Comparison of ENCODE assay signal across 8 mouse cellular contexts in genomic region chr4:149725661-149726350, GRCm38 (mm10). TPM values are rescaled to one million over a fixed set of nuclear protein-coding genes. Genes with fewer than 3 reads are reported as not detected.
DNase-seq lines count a peak whose midpoint lies in the region; ATAC-seq and TF ChIP-seq lines count a peak whose summit lies in the region.

No protein-coding gene starts in this region.

- TF ChIP-seq POLR2A in ES-Bruce4 (IDR thresholded peaks at IDR 0.05; ENCODE audit: insufficient read depth, low read length), result no peak

- H3K36me3 ChIP-seq in ES-Bruce4 (ENCODE audit: control insufficient read depth, insufficient read depth, low read length, poor library complexity, severe bottlenecking), result peaks cover 3% of the 10 kb centered on the region
- H3K36me3 ChIP-seq in forebrain, postnatal 0 days (ENCODE audit: insufficient read depth), result peaks cover 62% of the 10 kb centered on the region
- peaks cover 3% of the 10 kb centered on the region for H3K36me3 ChIP-seq in liver, embryonic 14.5 days (replicated peaks; ENCODE audit: control insufficient read depth, insufficient read depth, low read depth)

- TF ChIP-seq EP300 in ES-Bruce4 (IDR thresholded peaks at IDR 0.05; ENCODE audit: insufficient read depth, low read depth, low read length), result 0 out of 2 replicates have a peak, but pooled peaks have one; percentile 18
- TF ChIP-seq EP300 in liver, embryonic 14.5 days (IDR thresholded peaks at IDR 0.05; ENCODE audit: low read depth), result no peak

- 0 out of 2 replicates have a peak, but pooled peaks have one; percentile 15 for ATAC-seq in cerebellum, adult (ENCODE audit: insufficient number of reproducible peaks, low FRiP score, low TSS enrichment)
- ATAC-seq in forebrain, postnatal 0 days, result peak; percentile 50
- ATAC-seq in liver, embryonic 14.5 days (ENCODE audit: insufficient read depth), result 0 out of 2 replicates have a peak, but pooled peaks have one; percentile 31

- no peak overlapping the region for H3K4me2 ChIP-seq in forebrain, postnatal 0 days (ENCODE audit: low read depth)
- H3K4me2 ChIP-seq in liver, embryonic 14.5 days (ENCODE audit: low read depth), result no peak overlapping the region

- no peaks in the 10 kb centered on the region for H3K4me1 ChIP-seq in ES-Bruce4 (ENCODE audit: control insufficient read depth, insufficient read depth, low read length)
- H3K4me1 ChIP-seq in forebrain, postnatal 0 days (ENCODE audit: insufficient read depth), result 0 out of 2 replicates have a peak, but pooled peaks cover 2% of the 10 kb centered on the region
- no peaks in the 10 kb centered on the region for H3K4me1 ChIP-seq in liver, embryonic 14.5 days (replicated peaks; ENCODE audit: control insufficient read depth in 2 of 2, insufficient read depth in 2 of 2, low read length in 1 of 2)

- no peaks in the 10 kb centered on the region for H3K27me3 ChIP-seq in ES-Bruce4 (ENCODE audit: control insufficient read depth, insufficient read depth, low read length, poor library complexity, severe bottlenecking)
- no peaks in the 10 kb centered on the region for H3K27me3 ChIP-seq in forebrain, postnatal 0 days (ENCODE audit: insufficient read depth, low read length)
- no peaks in the 10 kb centered on the region for H3K27me3 ChIP-seq in liver, embryonic 14.5 days (ENCODE audit: control insufficient read depth, insufficient read depth, low read length)

- 69% methylated on average over 15 of the region's 15 CpGs for whole genome bisulfite sequencing in forebrain, postnatal 0 days
- WGBS in liver, embryonic 14.5 days (ENCODE audit: insufficient replicate concordance), result 40% methylated on average over 15 of the region's 15 CpGs

- no peak overlapping the region for H3K4me3 ChIP-seq in ES-Bruce4 (ENCODE audit: low read depth, low read length)
- no peak overlapping the region for H3K4me3 ChIP-seq in forebrain, postnatal 0 days (ENCODE audit: low read depth, low read length)
- H3K4me3 ChIP-seq in liver, embryonic 14.5 days (ENCODE audit: insufficient read depth in 1 of 2, low read depth in 2 of 2, low read length in 2 of 2), result no peak overlapping the region

- peak; percentile 92 for TF ChIP-seq CTCF in ES-Bruce4 (IDR thresholded peaks at IDR 0.05; ENCODE audit: low read depth, low read length)
- peak; percentile 69 for TF ChIP-seq CTCF in forebrain, postnatal 0 days (IDR thresholded peaks at IDR 0.05; ENCODE audit: low read depth)
- peak; percentile 90 for TF ChIP-seq CTCF in liver, embryonic 14.5 days (IDR thresholded peaks at IDR 0.05; ENCODE audit: low read depth)

- DNase-seq in 416B (ENCODE audit: low read depth), result peak; percentile 78
- DNase-seq in forebrain, postnatal 0 days, result peak; percentile 73
- DNase-seq in kidney, adult 8-10 months, result peak; percentile 72 to 87
- peak in 1 of 3 experiments; percentile 24 for DNase-seq in liver, embryonic 14.5 days (ENCODE audit: low read depth in 3 of 3, low spot score in 3 of 3)
- peak; percentile 75 for DNase-seq in ovary, postnatal 36 days (ENCODE audit: low spot score)
- peak; percentile 80 for DNase-seq in urinary bladder, postnatal 25 days (ENCODE audit: low spot score)

- no peaks in the 10 kb centered on the region for H3K9me3 ChIP-seq in ES-Bruce4 (replicated peaks; ENCODE audit: control insufficient read depth, insufficient read depth, low read length, poor library complexity, severe bottlenecking)
- H3K9me3 ChIP-seq in forebrain, postnatal 0 days (ENCODE audit: low read length), result no peaks in the 10 kb centered on the region
- no peaks in the 10 kb centered on the region for H3K9me3 ChIP-seq in liver, embryonic 14.5 days (ENCODE audit: control insufficient read depth, low read length)

- no peak overlapping the region for H3K9ac ChIP-seq in ES-Bruce4 (ENCODE audit: low read depth, poor library complexity, severe bottlenecking)
- no peak overlapping the region for H3K9ac ChIP-seq in forebrain, postnatal 0 days
- H3K9ac ChIP-seq in liver, embryonic 14.5 days (replicated peaks), result no peak overlapping the region

- no peak overlapping the region for H3K27ac ChIP-seq in ES-Bruce4 (ENCODE audit: insufficient read depth, low read length)
- no peak overlapping the region for H3K27ac ChIP-seq in forebrain, postnatal 0 days (ENCODE audit: low read depth, low read length)
- H3K27ac ChIP-seq in liver, embryonic 14.5 days, result no peak overlapping the region

RNA-seq across cellular contexts. Expression of gene Tmem201, which starts 12.0 kb away (rescaled TPM):
- 29.9 and 33.9 TPM in 2 replicates for polyA plus RNA-seq in ES-Bruce4 (2011; ENCODE audit: insufficient read depth, insufficient read length, low read depth, missing spikeins)
- total RNA-seq in forebrain, postnatal 0 days (2014; rRNA removed), result 38.6 and 50.7 TPM in 2 replicates
- 31.9 and 39.6 TPM in 2 replicates for polyA plus RNA-seq in forebrain, postnatal 0 days (2015; fragmentation: Nextera tagmentation; extraction: Ambion mirVana)
- polyA plus RNA-seq in liver, embryonic 14.5 days (2012; rRNA removed), result 7.2 and 8.6 TPM in 2 replicates
- polyA plus RNA-seq in liver, embryonic 14.5 days (2014; fragmentation: Nextera tagmentation; extraction: Ambion mirVana), result 3.5 and 4.1 TPM in 2 replicates

RNA-seq across cellular contexts. Expression of gene Pik3cd, which starts 23.4 kb away (rescaled TPM):
- 13.3 and 13.5 TPM in 2 replicates for polyA plus RNA-seq in ES-Bruce4 (2011; ENCODE audit: insufficient read depth, insufficient read length, low read depth, missing spikeins)
- 17.0 and 21.8 TPM in 2 replicates for total RNA-seq in forebrain, postnatal 0 days (2014; rRNA removed)
- polyA plus RNA-seq in forebrain, postnatal 0 days (2015; fragmentation: Nextera tagmentation; extraction: Ambion mirVana), result 11.3 and 11.7 TPM in 2 replicates
- polyA plus RNA-seq in liver, embryonic 14.5 days (2012; rRNA removed), result 3.9 and 4.0 TPM in 2 replicates
- polyA plus RNA-seq in liver, embryonic 14.5 days (2014; fragmentation: Nextera tagmentation; extraction: Ambion mirVana), result 4.3 and 5.7 TPM in 2 replicates

RNA-seq across cellular contexts. Expression of gene Slc25a33, which starts 48.3 kb away (rescaled TPM):
- 10.2 and 11.9 TPM in 2 replicates for polyA plus RNA-seq in ES-Bruce4 (2011; ENCODE audit: insufficient read depth, insufficient read length, low read depth, missing spikeins)
- total RNA-seq in forebrain, postnatal 0 days (2014; rRNA removed), result 12.5 and 18.6 TPM in 2 replicates
- 26.5 and 29.7 TPM in 2 replicates for polyA plus RNA-seq in forebrain, postnatal 0 days (2015; fragmentation: Nextera tagmentation; extraction: Ambion mirVana)
- 3.3 and 4.8 TPM in 2 replicates for polyA plus RNA-seq in liver, embryonic 14.5 days (2012; rRNA removed)
- 7.8 and 9.8 TPM in 2 replicates for polyA plus RNA-seq in liver, embryonic 14.5 days (2014; fragmentation: Nextera tagmentation; extraction: Ambion mirVana)
